ENCODE assay signal across 19 mouse cellular contexts in genomic region chr19:29009046-29009445, GRCm38 (mm10). TPM values are rescaled to one million over a fixed set of nuclear protein-coding genes. Genes with fewer than 3 reads are reported as not detected.
"Had no signal": no experiment of that assay in that cellular context is flagged by ENCODE, and none has a peak within 500 bp of the region (broad histone marks: within the 10 kb centered on the region; RNA-seq: fewer than 3 reads in every experiment).

No protein-coding gene starts in this region.

- H3K9me3 ChIP-seq: liver, embryonic 13.5 days; midbrain, embryonic 12.5 days; neural tube, embryonic 13.5 days had no signal

- H3K4me1 ChIP-seq: liver, embryonic 13.5 days; midbrain, embryonic 12.5 days; neural tube, embryonic 13.5 days had no signal

- H3K27ac ChIP-seq: kidney, postnatal 0 days; liver, embryonic 13.5 days; midbrain, embryonic 12.5 days; neural tube, embryonic 13.5 days; stomach, postnatal 0 days had no signal

- DNase-seq: kidney, adult 18-20 months; kidney, postnatal 36 days; liver, embryonic 13.5 days; lung, adult 2 months; lung, postnatal 14 days; lung, postnatal 4 days; retina, postnatal 1 day; right cerebral cortex, postnatal 4 days; thymus, adult 2 months; thymus, postnatal 14 days; thymus, postnatal 4 days had no signal

- H3K27me3 ChIP-seq: liver, embryonic 13.5 days; midbrain, embryonic 12.5 days; neural tube, embryonic 13.5 days had no signal

- H3K9ac ChIP-seq: liver, embryonic 13.5 days; midbrain, embryonic 12.5 days; neural tube, embryonic 13.5 days had no signal

- H3K4me2 ChIP-seq: liver, embryonic 13.5 days; midbrain, embryonic 12.5 days; neural tube, embryonic 13.5 days had no signal

- H3K4me3 ChIP-seq: liver, embryonic 13.5 days; midbrain, embryonic 12.5 days; myocyte; neural tube, embryonic 13.5 days had no signal

- ATAC-seq: midbrain, embryonic 16.5 days had no signal

RNA-seq across cellular contexts. Expression of gene 4430402I18Rik, which starts 41.4 kb away (rescaled TPM):
- total RNA-seq: megakaryocyte-erythroid progenitor cell, adult 5-6 weeks; neutrophil, adult 5-6 weeks had no signal
